Mouse (Mus musculus): Measurements from ENCODE around the gene Znrf3. TPM values are rescaled to one million over a fixed set of nuclear protein-coding genes. Genes with fewer than 3 reads are reported as not detected.
"Not testable (repeated sequence)": the region's sequence is repeated elsewhere in the genome, so short reads cannot be mapped to it uniquely, and the experiment has no call there.

Znrf3 gene
- polyA plus RNA-seq, 1 experiment from 2014 or later, result 13.7 TPM

DNA sequence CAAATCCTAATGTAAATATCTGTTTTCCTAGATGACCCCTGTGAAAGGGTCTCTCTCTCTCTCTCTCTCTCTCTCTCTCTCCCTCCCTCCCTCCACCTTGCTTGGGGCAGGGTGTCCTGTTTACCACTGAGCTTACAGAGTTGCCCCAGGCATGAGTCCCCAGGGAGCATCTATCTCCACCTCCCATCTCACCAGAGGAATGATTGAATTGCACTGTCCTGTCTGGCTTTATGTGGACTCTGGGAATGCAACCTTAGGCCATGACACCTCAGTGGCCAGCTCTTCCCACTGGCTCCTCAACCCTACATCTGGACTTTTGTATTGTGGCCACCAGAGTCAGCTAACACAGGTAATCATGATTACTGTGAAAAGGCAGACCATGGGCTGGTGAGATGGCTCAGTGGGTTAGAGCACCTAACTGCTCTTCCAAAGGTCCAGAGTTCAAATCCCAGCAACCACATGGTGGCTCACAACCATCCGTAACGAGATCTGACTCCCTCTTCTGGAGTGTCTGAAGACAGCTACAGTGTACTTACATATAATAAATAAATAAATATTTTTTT, 31.0 kb upstream of the Znrf3 start:
- H3K4me3 ChIP-seq (replicated peaks); H3K4me2 ChIP-seq; H3K9me3 ChIP-seq; H3K27me3 ChIP-seq; H3K9ac ChIP-seq (replicated peaks); H3K36me3 ChIP-seq; ATAC-seq (ENCODE audit: insufficient number of reproducible peaks, insufficient read depth, low FRiP score, low TSS enrichment, low read depth); H3K27ac ChIP-seq; H3K4me1 ChIP-seq (replicated peaks): not testable (repeated sequence)
- WGBS, result 89% methylated on average over 2 of the region's 2 CpGs

DNA sequence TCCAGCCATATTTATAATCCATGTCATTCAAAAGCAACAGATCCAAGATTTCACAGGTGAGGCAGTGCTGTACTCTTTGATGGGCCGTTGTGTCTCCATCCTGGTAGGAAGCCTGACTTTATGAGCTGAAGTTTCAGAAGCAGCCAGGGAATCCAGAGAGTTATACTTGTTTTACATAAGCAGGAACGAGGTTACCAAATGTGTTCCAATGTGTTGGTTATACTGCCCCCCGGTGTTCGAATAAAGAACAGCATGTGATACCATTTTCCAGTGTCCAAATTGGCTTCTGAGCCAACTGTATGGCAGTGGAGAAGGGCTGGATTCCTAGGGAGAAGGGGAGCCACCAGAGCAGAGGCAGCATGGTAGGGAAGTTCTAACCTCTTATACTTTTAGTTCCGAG, 29.5 kb upstream of the Znrf3 start:
- 13% methylated on average over 5 of the region's 5 CpGs for WGBS
- no peak for ATAC-seq (ENCODE audit: insufficient number of reproducible peaks, insufficient read depth, low FRiP score, low TSS enrichment, low read depth)

DNA sequence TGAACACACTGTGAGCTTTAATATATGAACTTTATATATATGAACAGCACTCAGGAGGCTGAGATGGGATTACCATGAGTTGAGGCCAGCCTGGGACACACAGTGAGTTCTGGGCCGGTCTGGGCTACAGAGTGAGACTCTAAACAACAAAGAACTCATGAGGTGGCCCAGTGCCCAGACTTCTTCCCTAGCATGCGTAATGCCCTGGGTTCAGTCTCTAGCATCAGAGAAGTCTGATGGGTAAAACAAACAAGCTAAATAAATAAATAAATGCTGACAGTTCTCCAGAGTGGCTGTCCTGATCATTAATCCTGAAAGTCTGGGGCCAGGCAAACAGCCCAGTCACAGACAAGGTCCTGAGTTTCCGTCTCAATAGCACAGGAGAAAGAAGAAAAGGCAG, 25.4 kb upstream of the Znrf3 start:
- no peak for ATAC-seq (ENCODE audit: insufficient number of reproducible peaks, insufficient read depth, low FRiP score, low TSS enrichment, low read depth)
- no peaks in the 10 kb centered on the region for H3K4me1 ChIP-seq (replicated peaks)
- H3K4me2 ChIP-seq, result no peak overlapping the region
- H3K9me3 ChIP-seq, result no peaks in the 10 kb centered on the region
- 73% methylated on average over 3 of the region's 3 CpGs for WGBS
- H3K4me3 ChIP-seq (replicated peaks), result no peak overlapping the region
- H3K36me3 ChIP-seq, result no peaks in the 10 kb centered on the region
- no peak overlapping the region for H3K9ac ChIP-seq (replicated peaks)
- no peak overlapping the region for H3K27ac ChIP-seq
- no peaks in the 10 kb centered on the region for H3K27me3 ChIP-seq

More for the DNA sequence above, 29.5 kb upstream of the Znrf3 start:
- Histone ChIP-seq H3K4me2 (no peak overlapping the region), H3K27ac (no peak overlapping the region), H3K4me3 (replicated peaks) (no peak overlapping the region), H3K9ac (replicated peaks) (no peak overlapping the region), H3K4me1 (replicated peaks) (no peaks in the 10 kb centered on the region), H3K36me3 (no peaks in the 10 kb centered on the region), H3K27me3 (no peaks in the 10 kb centered on the region), H3K9me3 (no peaks in the 10 kb centered on the region)

DNA sequence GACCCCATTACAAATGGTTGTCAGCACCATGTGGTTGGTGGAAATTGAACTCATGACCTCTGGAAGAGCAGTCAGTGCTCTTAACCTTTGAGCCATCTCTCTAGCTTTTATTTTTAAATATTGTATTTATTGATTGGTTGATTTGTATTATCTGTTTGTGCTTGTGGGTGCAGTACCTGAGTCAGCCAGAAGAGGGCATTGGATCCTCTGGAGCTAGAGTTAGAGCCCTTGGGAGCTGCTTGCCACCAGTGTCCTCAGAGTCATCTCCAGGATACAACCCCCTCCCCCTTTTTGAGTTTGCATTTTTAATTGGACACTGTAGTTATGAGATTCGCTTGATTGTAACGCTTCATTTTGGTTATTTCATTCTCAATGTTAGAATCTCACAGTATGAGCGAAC, 24.4 kb upstream of the Znrf3 start:
- no peaks in the 10 kb centered on the region for H3K4me1 ChIP-seq (replicated peaks)
- WGBS, result 88% methylated on average over 3 of the region's 3 CpGs
- ATAC-seq (ENCODE audit: insufficient number of reproducible peaks, insufficient read depth, low FRiP score, low TSS enrichment, low read depth), result no peak
- H3K9me3 ChIP-seq, result no peaks in the 10 kb centered on the region
- no peak overlapping the region for H3K9ac ChIP-seq (replicated peaks)
- H3K36me3 ChIP-seq, result no peaks in the 10 kb centered on the region
- H3K27me3 ChIP-seq, result no peaks in the 10 kb centered on the region
- no peak overlapping the region for H3K4me2 ChIP-seq
- H3K27ac ChIP-seq, result no peak overlapping the region
- H3K4me3 ChIP-seq (replicated peaks), result no peak overlapping the region

DNA sequence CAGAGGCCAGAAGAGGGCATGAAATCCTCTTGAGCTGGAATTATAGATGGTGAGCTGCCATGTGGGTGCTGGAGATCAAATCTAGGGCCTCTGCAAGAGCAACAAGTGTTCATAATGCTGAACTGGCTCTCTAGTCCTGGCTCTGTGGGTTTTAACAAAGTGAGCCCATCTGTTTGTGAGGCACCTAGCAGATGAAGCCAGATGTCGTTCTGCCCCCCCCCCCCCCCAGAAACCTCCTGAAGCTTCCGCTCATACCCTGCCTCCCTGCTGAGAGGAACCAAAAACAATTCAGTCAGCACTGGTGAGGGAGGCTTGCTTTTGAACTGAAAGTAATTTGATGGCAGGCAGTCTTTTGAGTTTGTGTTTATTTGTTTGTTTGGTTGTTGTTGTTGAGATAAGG, 23.8 kb upstream of the Znrf3 start:
- no peak for ATAC-seq (ENCODE audit: insufficient number of reproducible peaks, insufficient read depth, low FRiP score, low TSS enrichment, low read depth)
- 37% methylated on average over 2 of the region's 2 CpGs for WGBS
- Histone ChIP-seq H3K27ac (no peak overlapping the region; the same call in 1 of the 2 replicates), H3K36me3 (no peaks in the 10 kb centered on the region), H3K4me3 (replicated peaks) (no peak overlapping the region), H3K9me3 (no peaks in the 10 kb centered on the region), H3K4me1 (replicated peaks) (no peaks in the 10 kb centered on the region), H3K9ac (replicated peaks) (no peak overlapping the region), H3K27me3 (no peaks in the 10 kb centered on the region), H3K4me2 (no peak overlapping the region)

DNA sequence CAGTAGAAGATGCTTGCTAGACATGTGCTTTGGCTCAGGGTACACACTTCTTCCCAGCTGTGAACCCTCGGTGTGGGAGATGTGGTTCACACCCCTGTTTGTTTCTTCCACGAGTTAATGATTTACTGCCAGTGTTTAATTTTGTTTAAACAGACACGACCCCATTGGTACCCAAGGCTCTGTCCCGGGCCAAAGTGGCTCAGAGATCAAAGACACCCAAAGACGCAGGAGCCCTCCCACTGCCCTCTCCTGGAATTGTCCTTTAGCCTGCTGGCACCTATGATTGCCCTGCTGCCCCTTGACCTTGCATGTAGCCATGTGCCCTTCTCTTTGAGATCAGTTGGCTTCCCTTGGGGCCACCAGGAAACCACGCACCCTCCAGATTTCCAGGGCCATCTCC, 7.3 kb upstream of the Znrf3 start:
- no peak for ATAC-seq (ENCODE audit: insufficient number of reproducible peaks, insufficient read depth, low FRiP score, low TSS enrichment, low read depth)
- no peaks in the 10 kb centered on the region for H3K36me3 ChIP-seq
- H3K27ac ChIP-seq, result no peak overlapping the region
- H3K4me3 ChIP-seq (replicated peaks), result no peak overlapping the region
- WGBS, result 14% methylated on average over 6 of the region's 6 CpGs
- no peak overlapping the region for H3K4me2 ChIP-seq
- no peaks in the 10 kb centered on the region for H3K4me1 ChIP-seq (replicated peaks)
- no peak overlapping the region for H3K9ac ChIP-seq (replicated peaks)
- no peaks in the 10 kb centered on the region for H3K9me3 ChIP-seq
- H3K27me3 ChIP-seq, result no peaks in the 10 kb centered on the region; the same call in none of the 2 replicates

DNA sequence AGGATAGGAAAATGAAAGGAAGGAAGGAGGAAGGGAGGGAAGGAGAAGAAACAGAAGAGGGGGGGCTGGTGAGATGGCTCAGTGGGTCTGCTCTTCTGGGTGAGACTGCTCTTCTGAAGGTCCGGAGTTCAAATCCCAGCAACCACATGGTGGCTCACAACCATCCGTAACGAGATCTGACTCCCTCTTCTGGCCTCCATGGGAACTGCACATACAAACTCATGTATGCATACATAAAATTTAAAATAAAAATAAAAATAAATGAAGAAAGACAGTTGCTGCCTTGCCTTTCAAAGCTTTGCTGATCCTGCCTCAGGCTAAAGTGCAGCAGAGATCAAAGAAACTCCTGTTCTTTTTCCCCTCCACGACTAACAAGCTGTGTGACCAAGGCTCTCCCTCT, 6.7 kb upstream of the Znrf3 start:
- Histone ChIP-seq H3K4me3 (replicated peaks) (no peak overlapping the region), H3K9me3 (no peaks in the 10 kb centered on the region), H3K4me1 (replicated peaks) (no peaks in the 10 kb centered on the region), H3K27me3 (no peaks in the 10 kb centered on the region; the same call in none of the 2 replicates), H3K27ac (no peak overlapping the region), H3K9ac (replicated peaks) (no peak overlapping the region), H3K4me2 (no peak overlapping the region), H3K36me3 (no peaks in the 10 kb centered on the region)
- 63% methylated on average over 4 of the region's 4 CpGs for WGBS
- ATAC-seq (ENCODE audit: insufficient number of reproducible peaks, insufficient read depth, low FRiP score, low TSS enrichment, low read depth), result no peak

DNA sequence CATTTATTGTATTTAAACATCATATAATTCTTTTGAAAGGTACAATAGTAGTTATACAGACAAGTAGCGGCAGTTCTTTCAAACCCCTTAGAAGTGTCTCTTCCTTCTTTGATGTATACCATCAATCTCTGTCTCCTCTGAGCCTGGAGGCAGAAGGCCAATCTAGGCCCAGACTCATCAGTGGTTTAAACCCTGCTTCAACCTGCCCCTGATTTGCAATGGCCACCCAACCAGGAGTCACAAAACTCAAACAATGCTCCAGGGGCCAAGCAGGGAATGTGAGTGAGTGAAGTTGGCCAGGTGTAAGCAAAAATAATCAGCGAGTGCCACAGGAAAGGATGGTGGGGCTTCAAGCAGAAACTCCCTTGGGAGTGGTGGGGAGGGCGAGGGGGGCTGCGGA, 6.1 kb upstream of the Znrf3 start:
- ATAC-seq (ENCODE audit: insufficient number of reproducible peaks, insufficient read depth, low FRiP score, low TSS enrichment, low read depth), result no peak
- 61% methylated on average over 4 of the region's 4 CpGs for WGBS
- Histone ChIP-seq H3K9ac (replicated peaks) (no peak overlapping the region), H3K4me2 (no peak overlapping the region), H3K4me3 (replicated peaks) (no peak overlapping the region), H3K36me3 (no peaks in the 10 kb centered on the region), H3K9me3 (no peaks in the 10 kb centered on the region), H3K4me1 (replicated peaks) (no peaks in the 10 kb centered on the region), H3K27ac (no peak overlapping the region), H3K27me3 (no peaks in the 10 kb centered on the region; the same call in none of the 2 replicates)

DNA sequence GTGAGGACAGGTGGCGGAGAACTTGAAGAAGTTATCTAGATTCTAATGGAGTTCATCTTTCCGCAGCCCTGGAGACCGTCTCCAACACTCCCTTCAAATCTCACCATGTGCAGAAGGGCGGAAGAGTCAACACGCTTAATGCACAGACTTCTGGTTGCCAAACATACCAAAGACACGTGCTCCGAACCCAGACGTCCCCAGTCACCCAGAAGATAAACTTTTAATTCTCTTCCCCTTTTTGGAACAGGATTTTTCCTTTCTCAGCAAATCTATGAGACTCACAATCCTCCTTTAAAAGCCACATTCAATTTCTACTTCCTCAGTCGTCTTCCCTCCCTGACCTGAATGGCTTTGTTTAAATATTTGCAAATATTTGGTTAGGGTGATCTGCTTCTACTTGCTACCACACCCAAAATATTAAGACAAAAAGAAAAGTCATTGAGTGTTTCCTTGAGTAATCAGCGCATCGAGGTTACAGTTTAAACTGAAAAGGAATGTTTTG, 856 bp upstream of the Znrf3 start:
- peak overlapping the region; percentile 83 for H3K4me2 ChIP-seq
- peak; percentile 27; the same call in 1 of the 2 replicates for ATAC-seq (ENCODE audit: insufficient number of reproducible peaks, insufficient read depth, low FRiP score, low TSS enrichment, low read depth)
- H3K36me3 ChIP-seq, result no peaks in the 10 kb centered on the region
- H3K9ac ChIP-seq (replicated peaks), result no peak overlapping the region; the same call in 1 of the 2 replicates
- H3K27ac ChIP-seq, result no peak overlapping the region
- H3K27me3 ChIP-seq, result no peaks in the 10 kb centered on the region; the same call in none of the 2 replicates
- H3K9me3 ChIP-seq, result no peaks in the 10 kb centered on the region
- H3K4me1 ChIP-seq (replicated peaks), result peaks cover 33% of the 10 kb centered on the region
- WGBS, result 20% methylated on average over 11 of the region's 11 CpGs
- H3K4me3 ChIP-seq (replicated peaks), result peak overlapping the region; percentile 90

DNA sequence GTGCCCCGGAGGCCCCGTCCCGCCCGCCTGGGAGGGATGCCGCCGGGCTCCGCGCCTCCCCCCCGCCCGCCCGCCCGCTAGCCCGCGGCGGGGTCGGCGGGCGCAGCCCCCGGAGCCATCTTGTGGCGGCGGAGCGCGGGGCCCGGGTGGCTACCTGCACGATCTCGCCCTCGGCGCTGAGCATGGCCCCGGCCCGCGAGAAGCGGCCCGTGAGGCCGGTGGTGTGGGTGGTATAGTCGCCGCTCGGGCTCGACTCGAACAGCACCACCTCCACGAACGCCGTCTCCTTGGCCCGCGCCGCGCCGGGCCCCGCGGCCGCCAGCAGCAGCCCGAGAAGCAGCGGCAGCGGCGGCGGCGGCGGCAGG, 431 bp downstream of the Znrf3 start:
- ATAC-seq (ENCODE audit: insufficient number of reproducible peaks, insufficient read depth, low FRiP score, low TSS enrichment, low read depth), result peak; percentile 50
- Histone ChIP-seq H3K27ac (peak overlapping the region; percentile 83), H3K9me3 (no peaks in the 10 kb centered on the region), H3K4me1 (replicated peaks) (peaks cover 43% of the 10 kb centered on the region), H3K27me3 (no peaks in the 10 kb centered on the region; the same call in none of the 2 replicates), H3K4me3 (replicated peaks) (peak overlapping the region; percentile 90), H3K4me2 (peak overlapping the region; percentile 83), H3K9ac (replicated peaks) (peak overlapping the region; percentile 91), H3K36me3 (no peaks in the 10 kb centered on the region)
- 1% methylated on average over 34 of the region's 57 CpGs for WGBS

DNA sequence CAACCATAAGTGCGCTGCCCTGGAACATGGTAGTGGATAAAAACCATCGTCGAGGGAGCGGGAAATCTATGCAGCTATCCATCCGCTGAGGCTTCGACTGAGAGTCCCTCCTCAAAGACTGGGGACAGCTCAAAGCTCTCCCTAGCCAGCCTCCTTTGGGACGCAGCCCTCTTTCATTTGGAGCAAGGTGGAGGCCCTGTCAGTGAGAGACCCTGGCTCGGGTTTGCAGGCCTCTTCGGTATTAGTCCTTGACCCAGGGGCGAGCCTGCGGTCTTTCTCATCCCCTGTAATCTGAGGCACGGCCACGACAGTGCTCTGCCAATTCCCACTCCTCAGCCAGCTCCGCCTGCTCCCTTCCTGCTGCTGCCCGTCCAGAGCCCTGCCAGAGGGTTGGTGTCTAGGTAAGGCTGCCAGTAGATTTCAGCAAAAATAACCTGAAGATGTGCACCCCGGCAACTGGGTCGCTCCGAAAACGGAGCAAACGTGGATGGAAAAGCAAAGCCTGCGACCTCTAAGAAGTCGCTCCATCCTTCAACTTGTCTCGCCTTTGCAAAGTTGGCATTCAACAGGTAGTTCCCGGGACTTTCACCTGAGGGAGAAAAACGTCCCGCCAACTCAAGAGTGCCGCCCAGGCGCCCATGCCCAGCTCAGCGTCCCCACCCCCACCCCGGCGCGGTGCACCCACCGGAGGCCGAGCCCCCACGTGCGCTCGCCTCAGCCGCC, 975 bp downstream of the Znrf3 start:
- H3K9me3 ChIP-seq, result no peaks in the 10 kb centered on the region
- peak; percentile 4; the same call in 1 of the 2 replicates for ATAC-seq (ENCODE audit: insufficient number of reproducible peaks, insufficient read depth, low FRiP score, low TSS enrichment, low read depth)
- peaks cover 43% of the 10 kb centered on the region for H3K4me1 ChIP-seq (replicated peaks)
- H3K27me3 ChIP-seq, result no peaks in the 10 kb centered on the region; the same call in none of the 2 replicates
- peak overlapping the region; percentile 91 for H3K9ac ChIP-seq (replicated peaks)
- H3K36me3 ChIP-seq, result no peaks in the 10 kb centered on the region
- H3K4me3 ChIP-seq (replicated peaks), result peak overlapping the region; percentile 90
- peak overlapping the region; percentile 83 for H3K4me2 ChIP-seq
- H3K27ac ChIP-seq, result peak overlapping the region; percentile 83
- under 1% methylated on average over 38 of the region's 38 CpGs for WGBS
